Mouse (Mus musculus): Measurements from ENCODE around the gene Smg9.
A peak's percentile ranks its signal among the peaks of the same experiment; 100 is the strongest.

Smg9 gene

DNA sequence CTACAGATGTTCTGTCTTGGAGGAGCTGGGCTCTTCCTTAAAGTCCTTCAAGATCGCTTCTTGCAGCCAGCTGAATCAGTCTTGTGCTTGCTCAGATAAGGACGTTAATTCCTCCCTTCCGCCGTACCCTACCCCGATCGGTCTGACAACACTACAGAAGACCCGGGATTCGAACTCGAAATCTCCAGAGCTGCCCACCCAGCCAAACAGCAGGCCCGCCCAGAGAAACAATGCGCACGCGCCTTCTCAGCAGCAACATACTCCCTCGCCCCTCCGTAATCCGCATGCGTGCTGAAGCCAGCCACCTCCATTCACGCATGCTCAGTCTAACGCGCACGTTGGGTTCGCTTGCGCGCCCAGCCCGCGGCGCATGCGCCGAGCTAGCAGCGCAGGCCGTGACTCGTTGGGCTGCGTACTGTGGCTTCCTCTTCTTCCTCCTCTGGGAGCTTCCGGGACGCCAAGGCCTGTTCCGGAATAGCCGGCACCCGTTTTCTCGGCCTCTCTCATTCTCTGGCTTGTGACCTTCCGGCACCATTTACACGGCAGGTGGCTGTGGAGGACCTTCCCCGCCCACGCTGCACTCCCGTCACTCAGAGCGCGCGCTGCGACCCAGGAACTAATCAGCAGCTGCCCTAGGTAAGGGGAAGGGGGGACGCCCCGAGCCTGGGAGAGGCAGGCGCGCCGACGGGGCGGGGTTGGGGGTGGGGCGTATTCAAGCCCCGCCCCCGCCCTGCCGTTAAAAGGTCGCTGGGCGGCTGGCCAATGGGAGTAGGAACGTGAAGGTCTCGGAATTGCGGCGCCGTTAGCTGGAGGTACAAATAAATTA lies at the start of gene Smg9:
Smg9 (plus strand) TSS at position 364 of the 826 bp plus-strand sequence.
- peak; percentile 96 to 97 for DNase-seq

DNA sequence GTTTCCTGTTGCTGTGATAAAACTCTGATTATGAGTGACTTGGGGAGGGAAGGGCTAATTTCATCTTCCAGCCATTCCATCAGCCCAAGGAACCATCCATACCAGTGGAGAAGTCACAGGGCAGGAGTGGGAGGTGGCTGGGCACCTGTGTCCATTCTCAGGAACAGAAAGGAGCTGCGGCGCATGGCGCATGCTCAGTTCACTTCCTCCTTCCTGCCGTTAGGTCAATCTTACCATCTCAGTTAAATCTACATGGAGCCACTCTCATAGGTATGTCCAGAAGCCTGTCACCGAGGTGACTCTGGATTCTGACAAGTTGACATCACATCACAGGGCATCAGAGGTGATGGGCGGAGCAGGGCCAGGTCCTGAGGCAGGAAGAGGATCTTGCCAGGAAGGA lies 43.8 kb upstream of the Smg9 start:
- DNase-seq, result no peak

DNA sequence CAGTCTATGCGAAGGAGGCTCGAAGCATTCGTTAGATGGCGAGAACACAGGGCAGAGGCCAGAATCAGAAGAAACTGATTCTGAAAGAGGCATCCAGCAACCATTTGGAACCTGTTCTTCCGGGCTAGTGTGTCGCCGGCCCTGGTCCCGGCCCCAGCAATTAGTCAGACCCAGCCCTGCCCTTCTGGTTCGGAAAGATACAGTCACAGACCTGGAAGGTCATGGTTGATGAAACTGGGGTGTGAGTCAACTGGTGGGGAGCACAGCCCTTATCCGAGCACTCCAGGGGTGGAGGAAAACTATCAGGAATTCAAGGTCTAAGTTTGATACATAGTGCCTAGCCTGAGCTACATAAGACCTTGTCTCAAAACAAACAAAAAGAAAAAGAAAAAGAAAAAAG lies 43.3 kb upstream of the Smg9 start:
- no peak for DNase-seq

DNA sequence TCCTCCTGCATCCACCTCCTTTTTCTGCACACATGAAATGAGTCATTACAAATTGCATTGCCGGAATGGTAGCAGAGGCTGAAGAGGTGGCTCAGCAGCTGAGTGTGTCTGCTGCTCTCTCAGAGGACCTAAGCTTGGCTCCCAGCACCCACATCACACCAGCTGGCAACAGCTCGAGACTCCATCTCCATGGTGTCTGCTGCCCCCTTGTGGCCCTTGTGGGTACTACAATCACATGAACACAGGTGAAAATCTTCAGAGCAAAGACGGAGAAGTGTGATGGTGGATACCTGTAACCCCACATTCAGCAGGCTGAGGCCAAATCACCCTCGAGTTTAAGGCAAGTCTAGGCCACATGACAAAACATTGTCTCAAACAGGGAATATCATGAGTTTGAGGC lies 41.5 kb upstream of the Smg9 start:
- no peak for DNase-seq

DNA sequence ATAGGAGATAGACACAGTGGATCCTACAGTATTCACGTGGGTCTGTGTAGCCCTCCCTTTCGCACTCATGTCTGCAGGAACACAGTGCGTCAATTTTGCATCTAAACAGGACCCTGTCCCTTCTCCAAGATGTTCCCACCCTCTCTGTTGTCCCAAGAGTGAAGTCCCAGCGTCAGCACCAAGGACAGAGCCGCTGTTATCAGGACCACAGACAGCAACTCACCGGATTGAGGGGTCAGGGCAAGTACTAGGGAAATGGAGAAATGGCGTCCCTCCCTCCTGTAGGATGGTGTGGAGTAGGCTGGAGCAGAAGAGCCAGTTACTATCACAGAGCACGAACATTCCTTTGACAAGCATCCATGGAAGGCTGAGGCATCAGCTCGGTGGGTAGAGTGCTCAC lies 40.1 kb upstream of the Smg9 start:
- DNase-seq, result peak in 1 of 2 experiments; percentile 11

DNA sequence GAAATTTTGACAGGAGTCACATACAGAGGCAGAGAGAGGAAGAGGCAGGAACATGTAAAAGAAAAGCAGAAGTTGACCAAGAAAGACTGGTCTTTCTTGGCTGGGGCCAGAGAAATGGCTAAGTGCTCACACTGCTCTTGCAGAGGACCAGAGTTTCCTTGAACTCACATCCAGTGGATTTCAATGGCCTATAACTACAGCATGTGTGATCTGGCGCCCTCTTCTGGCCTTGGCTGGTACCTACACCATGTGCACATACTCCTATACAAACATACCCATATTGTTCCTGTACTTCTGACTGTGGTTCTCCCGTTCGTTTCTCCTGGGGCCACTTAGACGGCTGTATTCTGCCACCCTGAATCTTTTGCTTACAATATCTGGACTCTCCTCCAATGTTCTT lies 38.4 kb upstream of the Smg9 start:
- DNase-seq, result no peak

DNA sequence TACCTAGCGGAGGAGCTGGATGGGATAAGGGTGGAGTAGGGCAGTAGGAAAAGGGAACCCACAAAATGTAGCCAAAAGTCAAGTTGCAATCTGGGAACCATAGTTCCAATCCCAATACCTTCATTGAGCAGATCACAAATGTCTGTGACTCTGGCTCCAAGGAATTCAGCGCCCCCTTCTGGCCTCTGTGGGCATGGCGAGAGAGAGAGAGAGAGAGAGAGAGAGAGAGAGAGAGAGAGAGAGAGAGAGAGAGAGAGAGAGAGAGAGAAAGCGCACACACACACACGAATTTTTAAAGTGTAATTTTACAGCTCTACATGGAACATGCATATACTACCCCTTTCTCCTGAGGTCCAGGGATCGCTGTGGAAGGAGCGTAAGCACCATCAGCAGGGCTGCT lies 36.2 kb upstream of the Smg9 start:
- no peak for DNase-seq

DNA sequence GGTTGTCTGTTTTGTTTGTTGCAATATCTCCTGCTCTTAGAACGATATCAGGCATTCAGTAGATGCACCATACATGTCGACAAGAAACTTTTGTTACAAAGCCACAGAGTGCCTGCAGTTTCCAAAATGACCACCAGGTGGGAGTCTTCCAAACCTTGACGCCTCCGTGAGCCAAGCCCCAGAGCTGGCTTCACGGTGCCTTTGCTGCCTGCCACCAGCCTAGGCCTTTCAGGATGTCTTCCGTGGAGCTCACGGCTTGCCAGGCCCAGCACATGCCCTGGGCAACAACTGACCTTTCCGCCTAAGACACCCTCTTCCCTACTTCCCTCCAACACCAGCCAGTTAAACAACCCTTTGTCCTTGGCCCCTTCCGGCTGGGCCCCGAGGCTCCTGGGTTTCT lies 34.6 kb upstream of the Smg9 start:
- peak; percentile 49 to 84 for DNase-seq

DNA sequence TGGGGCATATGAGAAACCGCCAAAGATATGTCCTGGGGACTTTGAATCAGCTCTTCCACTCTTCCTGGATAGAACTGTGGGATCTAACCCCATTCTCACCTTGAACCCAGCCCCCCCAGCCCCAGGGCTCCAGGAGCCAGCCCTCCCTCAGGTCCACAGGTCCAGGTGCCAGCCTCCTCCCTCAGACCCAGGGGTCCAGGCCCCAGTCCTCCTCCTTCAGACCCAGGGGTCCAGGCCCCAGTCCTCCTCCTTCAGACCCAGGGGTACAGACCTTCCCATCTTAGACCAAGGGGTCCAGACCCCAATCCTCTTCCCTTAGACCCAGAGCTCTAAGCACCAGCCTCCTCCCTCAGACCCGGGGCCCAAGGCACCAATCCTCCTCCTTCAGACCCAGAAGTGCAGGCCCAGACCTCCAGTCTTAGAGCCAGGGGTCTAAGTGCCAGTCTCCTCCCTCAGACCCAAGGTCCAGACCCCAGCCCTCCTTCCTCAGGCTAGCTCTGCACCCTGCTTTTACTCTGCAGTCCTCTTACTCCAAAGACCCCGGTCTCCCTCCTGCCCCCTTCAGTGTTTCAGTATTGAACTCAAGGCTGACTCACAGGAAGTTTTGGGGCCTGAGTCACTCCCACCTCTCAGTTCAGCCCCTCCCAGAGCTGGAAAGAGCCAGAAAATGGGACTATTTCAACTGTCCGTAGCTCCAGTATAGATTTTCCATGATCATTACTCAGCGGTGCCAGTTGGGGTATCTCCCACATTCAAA lies 34.0 kb upstream of the Smg9 start:
- no peak for DNase-seq

DNA sequence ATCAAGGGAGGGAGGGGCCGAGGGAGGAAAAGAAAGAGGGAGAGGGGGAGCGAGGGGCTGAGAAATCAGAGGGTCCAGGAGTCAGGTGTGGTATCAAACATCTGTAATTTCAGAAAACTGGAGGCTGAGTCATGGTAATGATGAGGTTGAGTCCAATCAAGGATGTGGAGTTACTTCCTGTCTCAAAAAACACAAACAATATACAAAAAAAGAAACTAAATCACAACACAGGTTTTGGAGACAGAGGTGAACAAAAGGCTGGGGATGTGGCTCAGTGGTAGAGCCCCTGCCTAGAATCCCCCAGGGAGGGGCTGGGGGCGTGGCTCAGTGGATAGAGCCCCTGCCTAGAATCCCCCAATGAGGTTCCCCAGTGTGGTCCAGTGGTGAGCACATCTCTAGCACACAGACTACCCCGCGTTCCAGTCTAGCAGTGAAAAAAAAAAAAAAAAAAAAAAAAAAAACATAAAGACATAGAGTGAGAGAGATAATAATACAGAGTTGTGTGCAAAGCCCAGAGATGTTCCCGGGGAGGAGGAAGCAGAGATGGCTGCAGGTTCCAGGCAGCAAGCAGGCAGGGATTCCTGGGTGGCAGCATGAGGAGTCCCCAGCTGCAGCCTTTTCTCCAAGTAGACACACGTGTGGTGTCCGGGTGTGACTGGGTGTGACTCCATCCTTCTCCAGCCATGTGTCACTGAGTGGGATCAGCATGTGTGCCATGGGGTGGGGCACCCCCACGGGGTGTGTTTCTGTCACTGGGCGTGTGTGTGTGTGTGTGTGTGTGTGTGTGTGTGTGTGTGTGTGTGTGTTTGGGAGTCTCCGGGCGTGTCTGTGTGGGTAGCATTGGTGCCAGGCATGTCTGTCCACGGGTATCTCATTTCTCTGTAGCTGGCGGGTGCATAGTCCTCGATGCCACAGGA lies 32.4 kb upstream of the Smg9 start:
- no peak for DNase-seq

DNA sequence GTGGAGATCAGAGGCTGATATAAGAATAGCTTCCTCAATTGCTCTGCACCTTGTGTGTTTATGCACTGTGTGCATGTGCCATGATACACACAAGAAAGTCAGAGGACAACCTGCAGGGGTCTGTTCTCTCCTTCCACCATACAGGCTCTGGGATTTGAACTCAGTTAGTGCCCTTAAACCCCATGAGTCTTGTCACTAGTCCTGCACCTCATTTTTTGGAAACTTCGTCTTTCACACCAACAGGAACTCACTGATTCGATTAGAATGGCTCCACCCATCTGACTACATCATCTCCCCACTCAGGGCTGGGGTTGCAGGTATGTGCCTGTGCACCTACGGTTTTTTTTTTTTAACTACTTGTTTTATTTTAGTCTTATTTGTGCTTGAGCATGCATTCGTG lies 31.2 kb upstream of the Smg9 start:
- no peak for DNase-seq

DNA sequence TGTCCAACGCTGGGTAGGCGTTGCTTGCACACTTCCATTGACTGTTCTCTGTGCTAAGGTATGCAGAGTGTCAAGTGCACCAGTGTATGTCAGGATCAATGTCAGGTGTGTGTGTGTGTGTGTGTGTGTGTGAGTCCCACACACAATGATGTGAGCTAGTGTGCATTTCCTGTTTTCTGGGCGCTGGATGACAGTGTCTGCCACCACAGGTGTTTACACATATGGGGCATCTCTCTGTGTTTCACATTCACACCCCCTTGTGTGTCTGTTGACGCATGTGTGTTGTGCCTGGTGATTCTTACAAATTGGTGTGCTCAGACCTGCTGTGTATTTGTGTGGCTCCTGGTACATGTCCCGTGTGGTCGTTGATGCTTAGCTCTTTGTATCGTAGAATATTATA lies 30.5 kb upstream of the Smg9 start:
- no peak for DNase-seq

DNA sequence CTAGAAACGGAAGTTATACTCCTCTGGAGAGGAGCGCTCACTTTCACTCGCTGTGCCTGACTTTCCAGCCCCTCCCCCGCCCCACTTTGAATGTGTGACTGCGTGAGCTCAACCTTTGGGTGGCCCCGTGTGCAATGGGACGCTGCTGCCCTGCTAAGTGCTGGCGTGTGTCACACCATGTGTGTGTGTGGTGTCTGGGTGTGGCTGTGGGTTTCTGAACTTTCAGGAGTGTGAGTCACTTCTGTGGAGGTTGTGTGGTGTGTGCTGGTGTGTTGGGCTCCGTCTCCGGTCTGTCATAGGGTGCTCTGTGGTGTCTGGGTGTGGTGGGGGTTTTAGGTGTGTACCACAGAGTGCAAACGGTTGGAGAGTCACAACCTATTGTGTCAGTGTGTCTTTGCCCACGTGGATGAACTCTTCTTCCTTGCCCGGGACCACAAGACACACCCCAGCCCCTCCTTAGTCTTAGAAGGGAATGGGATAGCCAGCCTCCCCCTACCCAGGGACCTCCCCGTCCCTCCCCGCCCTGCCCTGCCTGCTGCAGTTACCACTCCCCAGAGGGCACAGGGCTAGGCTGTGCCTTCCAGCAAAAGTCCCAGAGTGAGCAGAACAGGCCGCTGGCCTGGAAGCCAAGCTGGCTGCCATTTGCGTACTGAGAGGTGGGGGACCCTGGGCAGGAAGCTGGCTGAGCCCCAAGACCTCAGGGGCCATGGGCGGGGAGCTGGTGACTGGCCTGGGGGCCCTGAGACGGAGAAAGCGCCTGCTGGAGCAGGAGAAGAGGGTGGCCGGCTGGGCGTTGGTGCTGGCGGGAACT lies 29.5 kb upstream of the Smg9 start, which contains the start of gene Kcnn4:
Kcnn4 (plus strand) TSS at position 533 of the 811 bp plus-strand sequence.
- DNase-seq, result no peak

DNA sequence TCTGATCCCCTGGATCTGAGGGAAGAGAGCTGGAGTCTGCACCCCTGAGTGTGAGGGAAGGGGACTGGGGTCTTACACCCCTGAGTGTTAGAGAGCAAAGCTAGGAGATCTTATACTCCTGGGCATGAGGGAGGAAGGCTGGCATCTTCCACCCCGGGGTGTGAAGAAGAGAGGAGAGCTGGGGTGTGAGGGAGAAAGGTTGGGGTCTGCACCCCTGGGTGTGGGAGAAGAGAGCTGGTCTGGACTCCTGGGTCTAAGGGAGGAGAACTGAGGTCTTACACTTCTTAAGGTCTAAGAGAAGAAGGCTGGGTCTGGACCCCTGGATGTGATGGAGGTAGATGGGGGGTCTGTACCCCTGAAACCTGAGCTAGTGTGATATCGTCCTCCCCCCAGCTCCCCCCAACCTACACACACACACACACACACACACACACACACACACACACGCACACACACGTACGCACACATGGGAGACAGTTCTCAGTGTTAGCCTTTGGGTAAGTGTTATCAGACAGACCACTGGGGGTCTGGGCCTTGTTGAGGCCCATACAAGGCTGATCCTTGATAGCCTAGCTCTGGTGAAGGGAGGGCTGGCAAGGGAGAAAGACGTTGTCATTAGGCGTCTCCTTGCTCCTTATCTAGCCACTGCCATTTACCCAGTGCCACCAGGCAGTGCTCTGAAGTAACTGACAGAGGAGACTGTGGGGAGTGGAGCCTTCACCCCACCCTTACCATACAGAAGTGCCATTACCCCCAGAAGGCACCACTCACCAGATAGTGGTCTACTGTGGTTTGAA lies 28.2 kb upstream of the Smg9 start:
- DNase-seq, result no peak

DNA sequence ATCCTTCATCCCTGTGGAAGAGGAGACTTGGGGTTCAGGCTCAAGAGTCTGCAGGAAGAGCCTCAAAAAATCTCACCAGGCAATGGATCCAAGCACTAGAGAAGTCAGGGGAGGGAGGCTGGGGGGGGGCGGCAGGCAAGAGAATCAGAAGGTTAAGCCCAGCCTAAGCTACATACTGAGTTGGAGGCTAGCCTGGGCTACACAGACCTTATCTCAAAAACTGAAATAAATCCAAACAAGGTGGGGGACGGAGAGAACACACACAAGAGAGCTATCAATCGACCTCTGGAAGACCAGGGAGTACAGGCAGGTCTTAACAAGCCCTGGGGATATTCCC lies 27.6 kb upstream of the Smg9 start:
- no peak for DNase-seq

DNA sequence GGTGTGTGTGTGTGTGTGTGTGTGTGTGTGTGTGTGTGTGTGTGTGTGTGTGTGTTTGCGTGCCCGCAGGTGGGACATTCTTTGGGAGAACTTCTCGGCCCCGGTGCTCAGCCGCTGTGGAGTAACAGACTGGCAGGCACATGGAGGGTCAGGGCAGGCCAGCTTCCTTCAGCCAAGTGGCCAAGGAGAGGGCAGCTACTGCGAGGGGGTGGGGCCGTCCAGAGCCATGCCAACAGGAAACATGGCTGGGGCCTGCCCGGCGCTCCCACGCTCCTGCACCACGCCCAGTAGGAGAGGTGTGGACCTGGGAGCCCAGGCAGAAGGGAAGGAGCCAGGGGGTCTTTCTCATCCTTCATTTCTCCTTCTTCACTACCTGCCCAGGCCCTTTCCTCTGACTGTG lies 27.1 kb upstream of the Smg9 start:
- DNase-seq, result no peak

DNA sequence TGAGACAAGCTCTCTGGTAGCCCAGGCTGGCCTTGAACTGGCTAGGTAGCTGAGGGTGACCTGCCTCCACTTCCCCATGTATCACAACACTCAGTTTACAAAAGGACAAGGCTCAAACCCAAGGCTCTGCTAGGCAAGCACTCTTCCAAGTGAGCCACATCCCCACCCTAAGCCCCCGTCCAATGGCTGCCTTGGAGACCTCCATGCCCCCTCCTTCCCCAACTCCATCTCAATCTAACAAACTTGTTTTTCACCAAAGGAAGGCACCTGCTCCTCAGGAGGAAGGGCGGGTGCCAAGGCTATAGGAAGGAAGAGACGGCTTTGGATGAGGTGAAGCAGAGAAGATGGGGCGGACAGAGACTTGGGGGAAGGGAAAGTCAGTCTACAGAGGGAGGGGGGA lies 26.6 kb upstream of the Smg9 start:
- no peak for DNase-seq

DNA sequence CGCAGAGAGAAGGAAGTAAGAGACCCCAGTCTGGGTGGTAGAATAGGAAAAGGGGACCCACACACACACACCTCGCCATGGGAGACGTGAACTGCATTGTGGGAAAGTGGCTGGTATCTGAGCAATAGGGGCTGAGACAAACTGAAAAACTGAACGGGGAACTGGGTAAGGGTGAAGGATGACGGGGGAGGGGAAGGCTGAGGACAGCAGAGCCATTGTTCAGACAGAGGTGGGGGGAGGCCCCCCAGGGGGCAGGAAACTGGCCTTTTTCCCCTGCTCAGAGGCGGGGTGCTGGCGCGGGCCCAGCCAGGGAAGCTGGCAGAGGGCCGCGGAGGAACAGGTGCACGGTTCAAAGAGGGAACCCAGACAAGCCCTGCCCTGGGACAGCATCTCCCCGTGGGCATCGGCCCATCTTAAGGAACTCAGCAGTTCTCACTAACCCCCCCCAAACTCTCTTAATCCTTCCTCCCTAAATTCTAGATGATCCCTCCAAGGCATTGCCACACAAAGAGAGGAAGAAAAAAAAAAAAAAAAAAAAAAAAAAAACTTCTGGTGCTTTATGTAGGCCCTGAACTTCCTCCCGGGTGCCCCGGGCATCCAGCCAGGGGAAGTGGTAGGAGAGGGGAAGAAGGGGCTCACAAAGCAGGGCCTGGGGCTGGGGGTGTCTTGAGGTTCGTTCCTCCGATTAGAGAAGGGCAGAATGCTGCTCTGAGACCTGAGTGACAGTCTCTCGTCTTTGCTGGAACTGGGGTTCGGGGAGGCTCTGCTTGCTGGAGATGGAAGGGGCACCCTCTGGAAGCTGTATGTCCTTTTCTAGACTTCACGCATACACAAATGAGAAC lies 25.7 kb upstream of the Smg9 start:
- peak in 1 of 2 experiments; percentile 18 for DNase-seq

DNA sequence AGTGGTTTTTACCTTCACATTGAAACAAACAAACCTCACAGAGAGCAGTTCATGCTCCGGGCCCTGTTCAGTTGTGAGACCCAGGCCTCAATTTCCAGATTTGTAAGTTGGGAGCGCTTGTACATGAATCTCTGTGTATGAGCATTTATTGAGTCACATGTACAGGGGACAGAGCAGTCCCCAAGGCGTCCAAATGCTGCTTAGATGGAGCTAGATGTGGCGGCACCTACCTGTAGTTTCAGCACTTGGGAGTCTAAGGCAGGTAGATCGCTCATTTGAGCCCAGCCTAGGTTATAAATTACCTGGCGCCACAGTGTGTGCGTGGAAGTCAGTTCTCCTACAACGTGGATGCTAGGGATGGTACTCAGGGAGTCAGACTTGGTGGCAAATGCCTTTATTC lies 23.0 kb upstream of the Smg9 start:
- no peak for DNase-seq

DNA sequence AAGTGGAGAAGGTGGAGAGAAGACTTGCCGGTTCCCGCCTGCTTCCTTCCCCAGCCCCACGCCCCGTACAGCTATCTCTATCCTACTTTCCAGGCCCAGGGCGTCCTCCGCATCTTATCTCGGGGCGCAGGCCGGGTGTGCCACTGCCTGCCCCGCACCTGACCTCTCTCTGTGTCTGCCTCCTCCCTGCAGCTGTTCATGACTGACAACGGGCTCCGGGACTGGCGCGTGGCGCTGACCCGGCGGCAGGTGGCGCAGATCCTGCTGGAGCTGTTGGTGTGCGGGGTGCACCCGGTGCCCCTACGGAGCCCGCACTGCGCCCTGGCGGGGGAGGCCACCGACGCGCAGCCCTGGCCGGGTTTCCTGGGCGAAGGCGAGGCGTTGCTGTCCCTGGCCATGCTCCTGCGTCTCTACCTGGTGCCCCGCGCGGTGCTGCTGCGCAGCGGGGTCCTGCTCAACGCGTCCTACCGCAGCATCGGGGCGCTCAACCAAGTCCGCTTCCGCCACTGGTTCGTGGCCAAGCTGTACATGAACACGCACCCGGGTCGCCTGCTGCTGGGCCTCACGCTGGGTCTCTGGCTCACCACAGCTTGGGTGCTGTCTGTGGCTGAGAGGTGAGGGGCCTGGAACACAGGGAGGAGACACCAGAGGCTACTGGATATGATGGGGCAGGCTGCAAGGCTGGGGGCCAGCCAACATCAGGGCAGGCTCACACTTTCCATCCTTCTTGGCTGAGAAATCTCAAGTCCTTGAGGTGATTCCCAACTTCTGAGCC lies 22.1 kb upstream of the Smg9 start:
- DNase-seq, result peak in 1 of 2 experiments; percentile 19

Data from kidney, adult 8-10 months (tissue).